Comparison of ENCODE assay signal across 12 mouse cellular contexts in the genomic region with DNA sequence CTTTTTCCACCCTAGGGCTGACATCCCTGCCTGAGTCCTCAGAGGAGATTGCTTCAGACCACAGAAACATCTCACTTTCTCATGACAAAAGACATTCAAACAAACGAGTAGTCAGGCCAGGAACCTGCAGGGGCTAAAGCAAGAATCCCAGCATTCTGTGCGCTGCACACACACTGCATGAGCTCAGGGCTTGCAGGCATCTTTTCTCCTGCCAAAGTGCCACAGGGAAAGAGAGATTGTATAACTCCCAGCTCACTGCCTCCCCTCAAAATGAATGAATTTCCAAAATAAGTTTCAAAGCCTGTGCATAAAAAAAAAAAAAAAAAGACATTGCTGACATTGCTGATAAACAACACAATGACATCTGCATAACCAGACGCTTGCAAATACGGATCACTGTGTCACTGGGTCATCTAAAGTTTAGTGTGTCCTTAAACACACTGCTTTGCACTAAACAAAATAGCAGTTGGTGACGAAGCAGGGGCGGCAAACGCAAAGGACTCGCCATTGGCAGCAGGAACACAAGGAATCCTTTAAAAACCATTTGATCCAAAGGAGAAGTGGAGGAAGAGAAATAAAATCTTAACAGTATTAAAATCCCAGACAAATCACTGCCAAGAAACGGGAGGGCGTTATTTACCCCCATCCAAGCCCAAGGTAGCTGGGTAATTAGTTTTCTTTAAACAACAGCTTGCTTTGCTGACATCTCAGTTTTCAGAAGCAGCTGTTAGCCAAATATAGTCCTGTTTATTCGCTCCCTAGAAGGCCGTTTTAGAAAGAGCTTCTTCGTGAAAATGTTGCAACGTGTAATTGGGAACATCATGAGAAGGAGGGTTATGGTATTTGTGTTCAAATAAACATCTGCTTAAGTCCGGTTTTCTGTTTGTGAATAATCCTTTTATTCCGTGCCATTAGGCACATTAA. TPM values are rescaled to one million over a fixed set of nuclear protein-coding genes. Genes with fewer than 3 reads are reported as not detected.
DNase-seq lines count a peak whose midpoint lies in the region; ATAC-seq and TF ChIP-seq lines count a peak whose summit lies in the region.
"Had no signal": no experiment of that assay in that cellular context is flagged by ENCODE, and none has a peak within 500 bp of the region (broad histone marks: within the 10 kb centered on the region; RNA-seq: fewer than 3 reads in every experiment).

No protein-coding gene starts in this region.

- 66% methylated on average over 16 of the region's 16 CpGs for WGBS in kidney, adult 2 months
- WGBS in kidney, embryonic 14.5 days = 77% methylated on average over 16 of the region's 16 CpGs
- 52% methylated on average over 16 of the region's 16 CpGs for WGBS in midbrain, postnatal 0 days
- WGBS in midbrain, embryonic 13.5 days = 75% methylated on average over 16 of the region's 16 CpGs
- WGBS in intestine, embryonic 14.5 days = 61% methylated on average over 16 of the region's 16 CpGs

- no peaks in the 10 kb centered on the region for H3K27me3 ChIP-seq in kidney, adult 2 months (replicated peaks; ENCODE audit: control insufficient read depth, insufficient read depth, low read length)
- no peaks in the 10 kb centered on the region for H3K27me3 ChIP-seq in kidney, embryonic 14.5 days (ENCODE audit: control insufficient read depth, insufficient read depth, low read length)
- H3K27me3 ChIP-seq in midbrain, postnatal 0 days (ENCODE audit: insufficient read depth, low read length) = no peaks in the 10 kb centered on the region
- H3K27me3 ChIP-seq in midbrain, embryonic 13.5 days = no peaks in the 10 kb centered on the region
- H3K27me3 ChIP-seq in intestine, embryonic 14.5 days (replicated peaks; ENCODE audit: control insufficient read depth, insufficient read depth, low read length) = no peaks in the 10 kb centered on the region
- H3K27me3 ChIP-seq: CH12.LX had no signal

- H3K4me2 ChIP-seq in kidney, embryonic 14.5 days (replicated peaks; ENCODE audit: low read depth, low read length) = no peak overlapping the region
- H3K4me2 ChIP-seq in midbrain, postnatal 0 days (ENCODE audit: low read depth, low read length, poor library complexity, severe bottlenecking) = no peak overlapping the region
- H3K4me2 ChIP-seq in midbrain, embryonic 13.5 days (replicated peaks) = no peak overlapping the region
- H3K4me2 ChIP-seq in intestine, embryonic 14.5 days (ENCODE audit: low read length) = no peak overlapping the region

- no peak for TF ChIP-seq CTCF in kidney, adult 2 months (conservative IDR thresholded peaks at IDR 0.05; ENCODE audit: insufficient read depth, insufficient read length, low read depth, low read length)
- no peak for TF ChIP-seq CTCF in midbrain, postnatal 0 days (IDR thresholded peaks at IDR 0.05)

- ATAC-seq in kidney, embryonic 14.5 days (ENCODE audit: low FRiP score, low TSS enrichment) = no peak
- no peak for ATAC-seq in midbrain, postnatal 0 days (ENCODE audit: low FRiP score)
- no peak for ATAC-seq in midbrain, embryonic 13.5 days
- no peak for ATAC-seq in intestine, embryonic 14.5 days (replicated peaks; ENCODE audit: low FRiP score, low TSS enrichment, low read depth)
- ATAC-seq: inflammation-experienced regulatory T-cells, adult 6 months had no signal

- no peaks in the 10 kb centered on the region for H3K36me3 ChIP-seq in kidney, adult 2 months (ENCODE audit: control insufficient read depth, insufficient read depth, low read length)
- peaks cover 54% of the 10 kb centered on the region for H3K36me3 ChIP-seq in kidney, embryonic 14.5 days (ENCODE audit: control insufficient read depth, insufficient read depth, low read length)
- no peaks in the 10 kb centered on the region for H3K36me3 ChIP-seq in midbrain, postnatal 0 days (ENCODE audit: insufficient read depth, low read length)
- peaks cover 25% of the 10 kb centered on the region for H3K36me3 ChIP-seq in midbrain, embryonic 13.5 days
- H3K36me3 ChIP-seq in intestine, embryonic 14.5 days (ENCODE audit: control insufficient read depth, insufficient read depth, low read length) = peaks cover 57% of the 10 kb centered on the region

- no peak overlapping the region for H3K9ac ChIP-seq in kidney, embryonic 14.5 days (ENCODE audit: low read depth, low read length)
- H3K9ac ChIP-seq in midbrain, postnatal 0 days (replicated peaks; ENCODE audit: low read length, poor library complexity, severe bottlenecking) = no peak overlapping the region
- H3K9ac ChIP-seq in midbrain, embryonic 13.5 days (replicated peaks) = no peak overlapping the region
- no peak overlapping the region for H3K9ac ChIP-seq in intestine, embryonic 14.5 days (ENCODE audit: low read length)

- H3K4me1 ChIP-seq in kidney, adult 2 months (ENCODE audit: control insufficient read depth, insufficient read depth, low read length) = no peaks in the 10 kb centered on the region
- H3K4me1 ChIP-seq in kidney, embryonic 14.5 days (ENCODE audit: control insufficient read depth, insufficient read depth, low read length) = no peaks in the 10 kb centered on the region
- 0 out of 2 replicates have a peak, but pooled peaks cover 4% of the 10 kb centered on the region for H3K4me1 ChIP-seq in midbrain, postnatal 0 days (ENCODE audit: insufficient read depth, low read length)
- H3K4me1 ChIP-seq in midbrain, embryonic 13.5 days (replicated peaks) = no peaks in the 10 kb centered on the region
- H3K4me1 ChIP-seq in intestine, embryonic 14.5 days (replicated peaks; ENCODE audit: control insufficient read depth, insufficient read depth, low read length) = no peaks in the 10 kb centered on the region; the same call in 1 of the 2 replicates

- no peak for TF ChIP-seq POLR2A in kidney, adult 2 months (IDR thresholded peaks at IDR 0.05; ENCODE audit: low read depth, low read length)

- peak; percentile 9 for DNase-seq in kidney, adult 2 months
- peak; percentile 31 for DNase-seq in midbrain, postnatal 0 days (ENCODE audit: low spot score)
- DNase-seq in intestine, embryonic 14.5 days (ENCODE audit: low spot score) = no peak
- peak; percentile 63 for DNase-seq in retina, postnatal 1 day
- DNase-seq in MN1 (ENCODE audit: low spot score) = no peak
- no peak for DNase-seq in urinary bladder, postnatal 14 days (ENCODE audit: low spot score)
- DNase-seq: cerebellum, adult 18-20 months; thymus, postnatal 25 days had no signal

- H3K4me3 ChIP-seq in kidney, adult 2 months (ENCODE audit: insufficient read depth, low read depth, low read length) = no peak overlapping the region
- H3K4me3 ChIP-seq in kidney, embryonic 14.5 days (ENCODE audit: low read length) = no peak overlapping the region
- H3K4me3 ChIP-seq in midbrain, postnatal 0 days (ENCODE audit: low read depth, low read length) = no peak overlapping the region
- no peak overlapping the region for H3K4me3 ChIP-seq in midbrain, embryonic 13.5 days (replicated peaks)
- H3K4me3 ChIP-seq in intestine, embryonic 14.5 days (ENCODE audit: low read depth, low read length) = no peak overlapping the region

- H3K9me3 ChIP-seq in kidney, embryonic 14.5 days (ENCODE audit: control insufficient read depth, low read length) = no peaks in the 10 kb centered on the region
- H3K9me3 ChIP-seq in midbrain, postnatal 0 days (ENCODE audit: low read length) = no peaks in the 10 kb centered on the region
- H3K9me3 ChIP-seq in midbrain, embryonic 13.5 days = no peaks in the 10 kb centered on the region
- no peaks in the 10 kb centered on the region for H3K9me3 ChIP-seq in intestine, embryonic 14.5 days (ENCODE audit: control insufficient read depth, low read length)

- H3K27ac ChIP-seq in kidney, adult 2 months (ENCODE audit: insufficient read depth, low read depth, low read length) = no peak overlapping the region
- no peak overlapping the region for H3K27ac ChIP-seq in kidney, embryonic 14.5 days (ENCODE audit: low read depth, low read length)
- H3K27ac ChIP-seq in midbrain, postnatal 0 days (ENCODE audit: low read depth, low read length) = no peak overlapping the region
- no peak overlapping the region for H3K27ac ChIP-seq in midbrain, embryonic 13.5 days
- H3K27ac ChIP-seq in intestine, embryonic 14.5 days (ENCODE audit: low read depth) = peak overlapping the region; percentile 58; the same call in 1 of the 2 replicates

RNA-seq across cellular contexts. Expression of gene Cdk1, which starts 18.2 kb away (rescaled TPM):
- 1.7 and 2.6 TPM in 2 replicates for polyA plus RNA-seq in kidney, adult 2 months (2012; rRNA removed)
- polyA plus RNA-seq in kidney, embryonic 14.5 days (2014; fragmentation: Nextera tagmentation; extraction: Ambion mirVana) = 547 and 584 TPM in 2 replicates
- total RNA-seq in midbrain, postnatal 0 days (2014; rRNA removed) = 19.4 and 38.1 TPM in 2 replicates
- 23.7 and 25.5 TPM in 2 replicates for polyA plus RNA-seq in midbrain, postnatal 0 days (2015; fragmentation: Nextera tagmentation; extraction: Ambion mirVana)
- polyA plus RNA-seq in midbrain, embryonic 13.5 days (2015; fragmentation: Nextera tagmentation; extraction: Ambion mirVana) = 149 and 181 TPM in 2 replicates
- 489 and 512 TPM in 2 replicates for polyA plus RNA-seq in intestine, embryonic 14.5 days (2014; fragmentation: Nextera tagmentation; extraction: Ambion mirVana)

Comparison
In these comparisons a context has a peak if more than half of its experiments do, and no peak if none do; other contexts are left out.
1. DNase-seq: peak in kidney, adult 2 months (single experiment), midbrain, postnatal 0 days (single experiment) and retina, postnatal 1 day (single experiment); none in intestine, embryonic 14.5 days (single experiment), MN1 (single experiment) and urinary bladder, postnatal 14 days (single experiment).